Mouse (Mus musculus) lung, adult 2 months (tissue): ENCODE results near the gene Gps1.

Source experiments
- CTCF ChIP-seq: fragments of 200-500 bp; IDR thresholded peaks from 2 replicates; pipeline ENCODE4 v1.5.1; 2011; ENCODE audit warnings: mild to moderate bottlenecking, low read length, control low read depth; ENCODE audit not compliant: insufficient read depth
- POLR2A ChIP-seq: fragments of 200-500 bp; IDR thresholded peaks from 2 replicates; pipeline ENCODE4 v1.6.1; 2011; ENCODE audit warnings: low read depth, mild to moderate bottlenecking, control low read depth, low read length, borderline replicate concordance; ENCODE audit errors: extremely low read depth

DNA sequence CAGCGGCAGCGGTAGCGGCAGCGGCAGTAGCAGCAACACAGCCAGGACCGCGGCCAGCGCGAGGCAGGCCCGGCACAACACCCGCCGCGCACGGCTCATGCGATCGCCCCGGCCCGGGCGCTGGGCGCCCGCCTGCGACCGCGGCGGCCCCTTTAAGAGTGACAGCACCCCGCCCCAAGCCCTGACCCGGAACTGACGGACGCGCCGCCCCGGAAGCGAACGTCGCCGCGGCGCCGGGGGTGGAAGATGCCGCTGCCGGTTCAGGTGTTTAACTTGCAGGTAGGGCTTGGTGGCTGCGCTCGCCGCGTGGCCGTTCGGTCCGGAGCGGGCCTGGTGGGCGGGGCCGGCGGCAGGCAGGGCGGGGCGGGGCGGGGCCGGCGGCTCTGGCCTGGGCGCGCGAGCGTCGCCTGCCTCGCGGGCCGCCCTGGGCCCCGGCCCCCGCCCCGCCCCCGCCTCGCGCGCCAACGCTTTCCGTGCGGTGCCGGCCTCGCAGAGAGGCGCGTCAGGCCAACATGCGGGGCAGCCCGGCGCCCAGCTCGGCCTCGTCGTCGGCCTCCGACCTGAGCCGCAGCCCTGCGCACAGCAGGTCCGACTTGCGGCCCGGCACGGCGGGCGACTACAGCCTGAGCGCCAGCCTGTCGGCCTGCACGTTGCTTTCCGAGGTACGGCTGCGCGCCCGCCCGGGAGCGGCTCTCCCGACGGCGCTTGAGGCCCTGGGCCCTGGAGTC, at the start of gene Gps1, which contains the start of gene Rfng:
- TF ChIP-seq POLR2A (0 out of 2 replicates have a peak, but pooled peaks have one; percentile 40), CTCF (no peak)
